Mouse (Mus musculus) liver, adult (tissue): Measurements from ENCODE around the gene 4930550C14Rik.

Experiments
- GATA4 ChIP-seq: IDR thresholded peaks from 2 replicates; pipeline ENCODE4 v1.6.1; 2014; ENCODE audit warnings: mild to moderate bottlenecking, low read length; ENCODE audit not compliant: insufficient replicate concordance

4930550C14Rik gene

GRCm38 (mm10) chr9:53402291-53402711 lies at the start of gene 4930550C14Rik:
4930550C14Rik (plus strand) TSS chr9:53402325.
- TF ChIP-seq GATA4 = no peak

DNA sequence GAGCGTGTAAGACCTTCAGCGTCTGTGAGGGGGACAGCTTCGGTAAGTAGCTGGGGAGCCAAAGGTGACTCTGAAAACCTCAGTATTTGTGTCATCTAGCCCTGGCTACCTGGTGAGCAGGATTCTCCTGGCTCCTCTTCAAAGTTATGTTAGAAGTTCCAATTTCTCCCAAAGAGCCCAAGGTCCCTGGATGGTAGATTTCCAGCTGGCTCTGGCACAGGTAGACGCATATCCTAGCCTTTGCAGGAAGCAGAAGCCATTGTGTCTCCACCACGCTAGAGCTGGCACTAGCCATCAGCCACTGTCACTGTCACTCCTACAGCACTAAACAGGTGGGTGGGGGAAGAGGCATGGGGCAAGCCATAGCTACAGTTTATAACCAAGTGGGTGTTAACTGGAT lies 49.0 kb upstream of the 4930550C14Rik start:
- TF ChIP-seq GATA4 = no peak

DNA sequence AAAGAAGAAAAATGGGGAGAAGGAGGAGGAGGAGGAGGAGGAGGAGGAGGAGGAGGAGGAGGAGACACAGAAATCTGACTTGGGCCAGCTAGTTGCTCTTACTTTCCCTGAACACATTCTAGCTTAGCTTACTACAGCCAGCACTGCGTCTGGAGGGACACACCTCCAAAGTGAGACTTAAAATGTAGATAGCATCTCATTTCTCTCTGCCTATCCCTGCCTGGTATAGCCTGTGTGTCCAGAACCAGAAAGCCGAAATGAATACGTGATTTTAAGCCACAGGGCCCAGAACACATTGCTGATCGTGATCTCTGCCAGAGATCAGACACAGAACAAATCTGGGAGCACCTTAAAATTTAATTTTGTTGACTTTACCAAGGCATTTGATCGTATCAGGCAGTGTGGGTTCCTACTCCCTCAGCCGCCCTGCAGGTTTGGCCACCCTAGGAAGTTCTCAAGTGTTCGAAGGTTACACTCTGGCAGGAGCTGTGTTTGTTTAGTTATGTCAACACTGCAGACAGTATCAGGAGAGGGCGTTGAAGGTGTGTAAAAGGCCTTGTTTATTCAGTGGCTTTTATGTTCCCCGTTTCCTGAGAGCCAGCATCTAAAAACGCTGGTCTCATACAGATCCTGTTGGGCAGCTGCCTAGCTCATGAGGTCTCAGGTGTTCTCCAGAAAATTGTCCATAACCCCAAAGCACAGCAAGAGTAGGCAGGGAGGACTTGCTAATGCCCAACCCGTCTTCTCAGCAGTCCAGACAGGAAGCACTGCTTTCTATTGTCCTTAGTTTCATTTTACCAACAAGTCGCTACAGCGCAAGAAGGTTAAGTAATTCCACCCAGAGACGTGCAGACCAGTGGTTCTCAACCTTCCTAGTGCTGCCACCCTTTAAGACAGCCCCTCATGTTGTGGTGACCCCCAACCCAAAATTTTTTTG lies 45.6 kb upstream of the 4930550C14Rik start:
- no peak for TF ChIP-seq GATA4

DNA sequence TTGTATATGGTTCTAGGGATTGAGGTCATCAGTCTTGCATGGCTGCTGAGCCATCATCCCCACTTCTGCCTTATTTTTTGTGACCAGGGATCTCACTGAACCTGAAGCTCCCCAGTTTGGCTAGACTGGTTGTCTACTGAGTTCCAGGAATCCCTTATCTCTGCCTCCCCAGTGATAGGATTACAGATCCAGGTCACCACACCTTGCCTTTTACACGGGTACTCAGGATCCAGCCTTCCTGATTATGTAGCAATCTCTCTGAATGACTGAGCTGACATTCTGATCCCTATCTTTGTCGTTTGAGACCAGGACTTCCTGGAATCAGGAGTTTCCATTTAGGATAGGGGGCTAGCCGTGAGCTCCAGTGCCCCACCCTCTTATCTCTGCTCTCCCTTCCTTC lies 30.8 kb upstream of the 4930550C14Rik start:
- TF ChIP-seq GATA4 = no peak

- TF ChIP-seq GATA4 = no peak
These were observed 26.2 kb upstream of the 4930550C14Rik start for GRCm38 (mm10) chr9:53375907-53376306.

- TF ChIP-seq GATA4 = no peak
These were observed 25.3 kb upstream of the 4930550C14Rik start for GRCm38 (mm10) chr9:53376820-53377219.

DNA sequence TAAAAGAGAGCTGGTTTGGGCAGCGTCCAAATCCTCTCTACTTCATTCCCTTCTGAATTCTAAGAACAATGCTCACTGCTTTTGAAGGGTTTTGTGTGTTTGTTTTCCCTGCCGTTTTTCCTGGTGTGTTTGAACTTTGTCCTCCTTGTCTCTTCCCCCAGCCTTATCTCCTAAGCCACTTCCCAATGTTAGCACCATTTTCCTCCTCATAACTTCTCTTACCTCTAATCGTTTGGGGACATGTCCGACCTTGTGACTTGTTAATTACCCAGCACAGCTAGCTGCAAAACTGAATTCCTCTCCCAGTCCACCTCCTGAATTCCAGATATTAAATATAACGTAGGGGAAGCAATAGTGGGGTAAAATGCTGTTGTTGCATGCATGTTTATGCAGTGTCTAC lies 24.5 kb upstream of the 4930550C14Rik start:
- no peak for TF ChIP-seq GATA4

GRCm38 (mm10) chr9:53378171-53378570 lies 24.0 kb upstream of the 4930550C14Rik start:
- TF ChIP-seq GATA4 = no peak

DNA sequence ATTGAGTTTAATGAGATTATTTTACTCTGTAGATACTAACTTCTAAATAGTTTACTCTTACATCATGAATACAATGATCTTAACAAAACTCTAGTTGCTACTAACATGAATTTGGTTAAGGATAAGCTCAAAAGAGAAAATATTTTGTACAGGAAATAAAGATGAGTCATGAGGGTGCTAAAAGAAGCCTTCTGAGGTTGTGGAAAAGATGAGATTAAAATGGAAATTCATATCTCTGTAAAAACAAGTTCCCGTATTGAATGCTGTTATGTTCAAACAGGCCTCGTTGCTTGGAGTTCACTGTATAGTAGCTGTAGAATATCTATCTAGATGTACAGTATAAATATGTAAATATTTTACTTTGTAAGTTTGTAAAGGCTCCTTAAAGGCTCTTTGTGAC lies 21.5 kb upstream of the 4930550C14Rik start:
- TF ChIP-seq GATA4 = no peak

GRCm38 (mm10) chr9:53381113-53381615 lies 21.0 kb upstream of the 4930550C14Rik start:
- TF ChIP-seq GATA4 = no peak

GRCm38 (mm10) chr9:53383951-53384866 lies 17.9 kb upstream of the 4930550C14Rik start, which contains the start of gene Kdelc2:
Kdelc2 (plus strand) TSS chr9:53384025.
- TF ChIP-seq GATA4 = 0 out of 2 replicates have a peak, but pooled peaks have one; percentile 4

DNA sequence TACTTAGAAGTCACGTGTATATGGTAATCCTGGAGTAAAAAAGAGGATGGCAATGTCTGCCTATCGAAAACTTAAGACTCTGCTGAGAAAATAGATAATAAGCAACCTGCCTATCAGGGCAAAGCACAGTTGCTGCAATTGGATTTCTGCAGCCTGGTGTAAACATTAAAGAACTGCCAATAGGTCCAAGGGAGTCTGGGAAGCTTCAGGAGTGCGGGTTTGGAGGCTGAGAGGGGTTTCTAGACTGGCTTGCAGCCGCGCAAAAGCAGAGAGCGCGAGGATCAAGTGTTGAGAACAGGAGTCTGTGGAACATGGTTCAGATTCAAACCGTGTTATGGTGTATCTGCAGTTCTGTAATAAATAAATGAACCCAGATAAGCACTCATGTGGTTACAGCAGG lies 17.3 kb upstream of the 4930550C14Rik start:
- no peak for TF ChIP-seq GATA4

GRCm38 (mm10) chr9:53387431-53387830 lies 14.7 kb upstream of the 4930550C14Rik start:
- TF ChIP-seq GATA4 = no peak

DNA sequence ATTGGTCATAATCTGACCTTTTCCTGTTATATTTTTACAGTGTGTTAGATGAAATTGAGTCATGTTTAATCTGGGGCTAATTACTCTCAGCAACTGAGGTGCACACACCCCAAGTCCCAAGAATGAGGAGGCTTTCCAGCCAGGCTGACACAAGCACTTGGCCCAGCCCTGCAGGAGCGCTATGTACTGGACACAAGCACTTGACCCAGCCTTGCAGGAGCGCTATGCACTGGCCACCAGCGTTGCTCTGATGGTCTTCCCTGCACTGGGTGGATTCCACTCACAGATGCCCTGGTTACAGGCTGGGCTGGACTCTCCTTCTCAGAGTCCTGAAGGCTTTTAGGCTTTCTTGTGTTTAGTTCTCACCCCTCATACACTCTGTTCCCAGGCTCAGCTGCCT lies 13.0 kb upstream of the 4930550C14Rik start:
- TF ChIP-seq GATA4 = no peak

- TF ChIP-seq GATA4 = no peak
These were observed 12.0 kb upstream of the 4930550C14Rik start for GRCm38 (mm10) chr9:53390136-53390535.
